Mouse (Mus musculus): ENCODE measurements around the gene Add3. TPM values are rescaled to one million over a fixed set of nuclear protein-coding genes. Genes with fewer than 3 reads are reported as not detected.

Gene Add3
- total and polyA plus RNA-seq, 2 experiments from 2014 or later, result 52.3 to 52.6 TPM

- H3K27me3 ChIP-seq (ENCODE audit: insufficient read depth, low read length), result no peaks in the 10 kb centered on the region
- peaks cover 8% of the 10 kb centered on the region for H3K4me1 ChIP-seq (ENCODE audit: insufficient read depth)
- 76% methylated on average over 12 of the region's 12 CpGs for WGBS
- H3K4me2 ChIP-seq (ENCODE audit: low read depth), result no peak overlapping the region
- no peak overlapping the region for H3K27ac ChIP-seq (ENCODE audit: low read depth, low read length)
- no peaks in the 10 kb centered on the region for H3K9me3 ChIP-seq (ENCODE audit: low read length)
- no peak for TF ChIP-seq CTCF (IDR thresholded peaks at IDR 0.05; ENCODE audit: low read depth)
- ATAC-seq (no peak), DNase-seq (no peak)
- H3K9ac ChIP-seq, result no peak overlapping the region
- no peaks in the 10 kb centered on the region for H3K36me3 ChIP-seq (ENCODE audit: insufficient read depth)
- no peak overlapping the region for H3K4me3 ChIP-seq (ENCODE audit: low read depth, low read length)
These were observed 40.0 kb downstream of the Add3 start for GRCm38 (mm10) chr19:53180168-53180803.

DNA sequence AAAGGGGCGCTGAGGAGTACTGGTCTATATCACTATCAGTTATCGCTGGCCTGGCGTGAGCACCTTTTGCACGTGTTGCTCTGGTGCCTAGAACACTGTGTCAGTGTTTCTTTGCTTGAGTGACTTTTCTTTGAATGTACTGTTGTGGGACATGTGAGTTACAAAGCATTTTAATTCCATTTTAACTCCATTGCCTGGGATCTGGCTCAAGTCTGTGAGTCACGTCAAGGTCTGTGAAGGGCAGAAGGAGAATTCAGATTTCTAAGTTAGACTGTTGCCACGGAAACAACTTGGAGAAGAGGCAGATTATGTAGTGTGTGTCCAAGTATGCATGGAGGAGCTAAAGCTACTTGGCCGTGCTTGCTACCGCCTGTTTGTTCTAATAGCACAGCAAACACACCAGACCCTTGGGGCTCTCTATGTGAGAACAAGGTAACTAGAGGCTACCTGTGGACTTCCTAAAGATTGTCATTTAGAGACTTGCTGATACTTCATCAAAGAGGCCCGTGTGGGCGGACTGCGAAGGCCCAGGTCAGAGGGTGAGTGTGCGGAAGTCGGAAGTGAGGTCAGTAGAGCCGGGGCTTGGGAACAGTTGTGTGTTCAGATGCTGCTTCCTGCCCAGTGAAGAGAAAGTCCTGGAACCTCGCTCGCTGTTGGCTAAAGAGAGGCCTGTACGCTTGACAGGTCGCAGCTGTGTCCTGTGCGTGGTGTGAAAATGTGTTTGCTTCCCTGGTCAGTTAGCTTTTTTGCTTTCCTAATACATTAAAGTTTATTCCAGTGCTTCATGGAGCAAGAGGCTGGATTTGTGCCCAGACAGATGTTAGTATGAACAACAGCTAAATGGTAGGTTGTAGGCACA is 41.0 kb downstream of the Add3 start:
- WGBS, result 67% methylated on average over 19 of the region's 19 CpGs
- DNase-seq, result peak; percentile 40
- TF ChIP-seq CTCF (IDR thresholded peaks at IDR 0.05; ENCODE audit: low read depth), result no peak
- no peaks in the 10 kb centered on the region for H3K27me3 ChIP-seq (ENCODE audit: insufficient read depth, low read length)
- no peak overlapping the region for H3K27ac ChIP-seq (ENCODE audit: low read depth, low read length)
- H3K9me3 ChIP-seq (ENCODE audit: low read length), result no peaks in the 10 kb centered on the region
- no peak overlapping the region for H3K4me3 ChIP-seq (ENCODE audit: low read depth, low read length)
- ATAC-seq, result peak; percentile 80
- H3K4me1 ChIP-seq (ENCODE audit: insufficient read depth), result peaks cover 8% of the 10 kb centered on the region
- no peak overlapping the region for H3K4me2 ChIP-seq (ENCODE audit: low read depth)
- no peak overlapping the region for H3K9ac ChIP-seq
- H3K36me3 ChIP-seq (ENCODE audit: insufficient read depth), result no peaks in the 10 kb centered on the region

- ATAC-seq (no peak), DNase-seq (no peak)
- Histone ChIP-seq H3K27ac (ENCODE audit: low read depth, low read length) (no peak overlapping the region), H3K4me2 (ENCODE audit: low read depth) (no peak overlapping the region), H3K9ac (no peak overlapping the region), H3K4me1 (ENCODE audit: insufficient read depth) (peaks cover 8% of the 10 kb centered on the region), H3K27me3 (ENCODE audit: insufficient read depth, low read length) (no peaks in the 10 kb centered on the region), H3K9me3 (ENCODE audit: low read length) (no peaks in the 10 kb centered on the region), H3K36me3 (ENCODE audit: insufficient read depth) (no peaks in the 10 kb centered on the region), H3K4me3 (ENCODE audit: low read depth, low read length) (no peak overlapping the region)
- TF ChIP-seq CTCF (IDR thresholded peaks at IDR 0.05; ENCODE audit: low read depth), result no peak
- WGBS, result 79% methylated on average over 9 of the region's 9 CpGs
These were observed 43.4 kb downstream of the Add3 start for GRCm38 (mm10) chr19:53183620-53184019.

GRCm38 (mm10) chr19:53184216-53184615 is 44.0 kb downstream of the Add3 start:
- Histone ChIP-seq H3K4me2 (ENCODE audit: low read depth) (no peak overlapping the region), H3K9me3 (ENCODE audit: low read length) (no peaks in the 10 kb centered on the region), H3K27me3 (ENCODE audit: insufficient read depth, low read length) (no peaks in the 10 kb centered on the region), H3K4me3 (ENCODE audit: low read depth, low read length) (no peak overlapping the region), H3K9ac (no peak overlapping the region), H3K27ac (ENCODE audit: low read depth, low read length) (no peak overlapping the region), H3K4me1 (ENCODE audit: insufficient read depth) (peaks cover 8% of the 10 kb centered on the region), H3K36me3 (ENCODE audit: insufficient read depth) (no peaks in the 10 kb centered on the region)
- 58% methylated on average over 10 of the region's 10 CpGs for WGBS
- DNase-seq (no peak), ATAC-seq (no peak)
- TF ChIP-seq CTCF (IDR thresholded peaks at IDR 0.05; ENCODE audit: low read depth), result no peak

DNA sequence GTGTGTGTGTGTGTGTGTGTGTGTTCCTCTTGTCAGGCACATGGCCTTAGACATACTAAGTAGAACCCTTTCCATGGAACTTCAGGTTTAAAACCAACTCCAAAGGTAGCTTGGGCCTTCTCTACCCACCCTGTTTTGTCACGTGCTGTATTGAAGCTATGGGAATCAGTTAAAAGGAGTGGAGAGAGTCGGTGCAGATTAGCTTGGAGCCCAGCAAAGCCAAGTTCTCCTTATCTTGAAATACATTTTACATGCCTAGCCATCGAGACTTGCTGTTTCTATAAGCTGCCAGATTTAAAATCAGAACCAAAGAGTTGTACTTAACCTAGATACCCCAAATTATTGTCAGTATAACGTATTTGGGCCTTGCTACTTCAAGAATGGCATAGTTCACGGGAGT is 44.7 kb downstream of the Add3 start:
- no peak overlapping the region for H3K9ac ChIP-seq
- H3K4me1 ChIP-seq (ENCODE audit: insufficient read depth), result peaks cover 8% of the 10 kb centered on the region
- no peak overlapping the region for H3K27ac ChIP-seq (ENCODE audit: low read depth, low read length)
- DNase-seq (no peak), ATAC-seq (no peak)
- no peak for TF ChIP-seq CTCF (IDR thresholded peaks at IDR 0.05; ENCODE audit: low read depth)
- no peaks in the 10 kb centered on the region for H3K9me3 ChIP-seq (ENCODE audit: low read length)
- no peaks in the 10 kb centered on the region for H3K36me3 ChIP-seq (ENCODE audit: insufficient read depth)
- H3K4me3 ChIP-seq (ENCODE audit: low read depth, low read length), result no peak overlapping the region
- no peak overlapping the region for H3K4me2 ChIP-seq (ENCODE audit: low read depth)
- 78% methylated on average over 5 of the region's 5 CpGs for WGBS
- no peaks in the 10 kb centered on the region for H3K27me3 ChIP-seq (ENCODE audit: insufficient read depth, low read length)

- DNase-seq (no peak), ATAC-seq (no peak)
- 74% methylated on average over 8 of the region's 8 CpGs for WGBS
- no peaks in the 10 kb centered on the region for H3K27me3 ChIP-seq (ENCODE audit: insufficient read depth, low read length)
- H3K4me2 ChIP-seq (ENCODE audit: low read depth), result no peak overlapping the region
- no peaks in the 10 kb centered on the region for H3K36me3 ChIP-seq (ENCODE audit: insufficient read depth)
- H3K4me1 ChIP-seq (ENCODE audit: insufficient read depth), result peaks cover 8% of the 10 kb centered on the region
- TF ChIP-seq CTCF (IDR thresholded peaks at IDR 0.05; ENCODE audit: low read depth), result no peak
- H3K9me3 ChIP-seq (ENCODE audit: low read length), result no peaks in the 10 kb centered on the region
- no peak overlapping the region for H3K9ac ChIP-seq
- no peak overlapping the region for H3K27ac ChIP-seq (ENCODE audit: low read depth, low read length)
- no peak overlapping the region for H3K4me3 ChIP-seq (ENCODE audit: low read depth, low read length)
These were observed 45.4 kb downstream of the Add3 start for GRCm38 (mm10) chr19:53185486-53186134.

DNA sequence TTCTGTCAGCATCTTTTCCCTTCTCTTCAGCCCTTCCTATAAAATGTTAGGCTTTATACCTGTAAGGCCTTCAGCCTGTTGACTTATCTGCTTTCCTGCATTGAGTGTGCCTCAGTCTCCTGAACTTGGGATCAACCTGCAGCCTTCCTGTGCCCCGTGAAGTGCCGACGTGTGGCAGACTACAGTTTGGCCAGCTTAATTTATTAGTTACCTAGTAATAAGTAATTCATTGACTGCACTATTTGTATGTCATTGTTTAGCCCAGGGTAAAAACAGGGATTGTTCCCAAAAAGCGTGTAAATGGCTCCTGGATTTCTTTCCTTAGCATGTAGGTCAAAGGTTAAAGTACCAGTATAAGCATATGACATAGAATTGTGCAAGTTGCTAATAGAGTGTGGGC is 46.2 kb downstream of the Add3 start:
- no peak overlapping the region for H3K27ac ChIP-seq (ENCODE audit: low read depth, low read length)
- no peaks in the 10 kb centered on the region for H3K36me3 ChIP-seq (ENCODE audit: insufficient read depth)
- H3K4me2 ChIP-seq (ENCODE audit: low read depth), result no peak overlapping the region
- ATAC-seq (no peak), DNase-seq (no peak)
- no peak for TF ChIP-seq CTCF (IDR thresholded peaks at IDR 0.05; ENCODE audit: low read depth)
- peaks cover 3% of the 10 kb centered on the region for H3K4me1 ChIP-seq (ENCODE audit: insufficient read depth)
- no peak overlapping the region for H3K9ac ChIP-seq
- WGBS, result 81% methylated on average over 4 of the region's 4 CpGs
- no peak overlapping the region for H3K4me3 ChIP-seq (ENCODE audit: low read depth, low read length)
- H3K9me3 ChIP-seq (ENCODE audit: low read length), result no peaks in the 10 kb centered on the region
- H3K27me3 ChIP-seq (ENCODE audit: insufficient read depth, low read length), result no peaks in the 10 kb centered on the region
